16 mouse cellular contexts compared by ENCODE assay signal in genomic region chr2:103916069-103916468, GRCm38 (mm10).
"Had no signal": no experiment of that assay in that cellular context is flagged by ENCODE, and none has a peak within 500 bp of the region (broad histone marks: within the 10 kb centered on the region; RNA-seq: fewer than 3 reads in every experiment).

No protein-coding gene starts in this region.

- DNase-seq: kidney, adult 11 months; kidney, adult 9 months; kidney, postnatal 36 days; layer of hippocampus, adult 9-11 months; layer of hippocampus, postnatal 36 days; lung, adult 18-20 months; midbrain, embryonic 14.5 days; retina, postnatal 1 day; right cerebral cortex, postnatal 4 days; spleen, adult 18-20 months; thymus, postnatal 36 days had no signal

- H3K4me3 ChIP-seq: limb, embryonic 13.5 days; midbrain, embryonic 10.5 days; neural tube, embryonic 12.5 days; stomach, embryonic 15.5 days had no signal

- H3K4me1 ChIP-seq: midbrain, embryonic 10.5 days; neural tube, embryonic 12.5 days; stomach, embryonic 15.5 days had no signal

- H3K27ac ChIP-seq: kidney, postnatal 0 days; limb, embryonic 13.5 days; midbrain, embryonic 10.5 days; neural tube, embryonic 12.5 days; stomach, embryonic 15.5 days had no signal

- H3K9ac ChIP-seq: limb, embryonic 13.5 days; neural tube, embryonic 12.5 days; stomach, embryonic 15.5 days had no signal

- H3K36me3 ChIP-seq: limb, embryonic 13.5 days; midbrain, embryonic 10.5 days; neural tube, embryonic 12.5 days; stomach, embryonic 15.5 days had no signal

- H3K9me3 ChIP-seq: limb, embryonic 13.5 days; midbrain, embryonic 10.5 days; neural tube, embryonic 12.5 days; stomach, embryonic 15.5 days had no signal

- H3K27me3 ChIP-seq: limb, embryonic 13.5 days; neural tube, embryonic 12.5 days; stomach, embryonic 15.5 days had no signal

- H3K4me2 ChIP-seq: limb, embryonic 13.5 days; neural tube, embryonic 12.5 days; stomach, embryonic 15.5 days had no signal
